Mouse (Mus musculus) liver, adult 2 months (tissue): ENCODE data around the gene Ctc1. TPM values are rescaled to one million over a fixed set of nuclear protein-coding genes. Genes with fewer than 3 reads are reported as not detected.

Experiments used
- DNase-seq: peaks from one replicate; pipeline ENCODE4 v3.0.0-alpha.2; 2011; ENCODE audit warnings: low read depth, low spot score; ENCODE audit errors: extremely low read depth
- H3K27ac ChIP-seq: fragments of 200-500 bp; replicated peaks from 2 replicates; pipeline ENCODE4 v1.5.1; 2012; ENCODE audit warnings: low read depth, mild to moderate bottlenecking, control low read depth, inconsistent platforms, low read length; ENCODE audit not compliant: insufficient read depth
- H3K27me3 ChIP-seq: fragments of 200-500 bp; 2 replicates; pipeline ENCODE4 v1.6.1; 2012; ENCODE audit warnings: mild to moderate bottlenecking, moderate library complexity, low read length, inconsistent platforms; ENCODE audit not compliant: control insufficient read depth, insufficient read depth
- H3K36me3 ChIP-seq: fragments of 200-500 bp; 2 replicates; pipeline ENCODE4 v1.6.1; 2012; ENCODE audit warnings: low read length, inconsistent platforms; ENCODE audit not compliant: control insufficient read depth, insufficient read depth
- H3K4me1 ChIP-seq: fragments of 200-500 bp; 2 replicates; pipeline ENCODE4 v1.6.1; 2011; ENCODE audit warnings: low read length; ENCODE audit not compliant: control insufficient read depth, insufficient read depth
- H3K4me3 ChIP-seq: fragments of 200-500 bp; 2 replicates; pipeline ENCODE4 v1.5.1; 2011; ENCODE audit warnings: low read depth, mild to moderate bottlenecking, control low read depth, low read length, moderate library complexity; ENCODE audit not compliant: insufficient read depth
- H3K79me2 ChIP-seq: fragments of 200-500 bp; 2 replicates; pipeline ENCODE4 v1.6.1; 2012; ENCODE audit warnings: inconsistent platforms, mild to moderate bottlenecking, low read length, moderate library complexity; ENCODE audit not compliant: control insufficient read depth, insufficient read depth
- H3K9ac ChIP-seq: fragments of 200-500 bp; 2 replicates; pipeline ENCODE4 v1.6.1; 2012; ENCODE audit warnings: low read depth, mild to moderate bottlenecking, control low read depth, inconsistent platforms, low read length
- CTCF ChIP-seq: fragments of 200-500 bp; IDR thresholded peaks from 2 replicates; pipeline ENCODE4 v1.5.1; 2011; ENCODE audit warnings: low read depth, low read length, control low read depth
- POLR2A ChIP-seq: fragments of 200-500 bp; IDR thresholded peaks from 2 replicates; pipeline ENCODE4 v1.6.1; 2011; ENCODE audit warnings: low read length, control low read depth; ENCODE audit not compliant: insufficient read depth; ENCODE audit errors: extremely low read depth
- WGBS: fragments of 180-500 bp; shearing (Covaris S2); methylation state at CpG from one replicate; pipeline ENCODE4 v1.1.7; 2018; 5-methylcytosine and 5-hydroxymethylcytosine counted together
- polyA plus RNA-seq: library from polyadenylated mRNA; depleted of rRNA; stranded (reverse); fragments of >200 nt; gene quantifications from 2 replicates; pipeline ENCODE4 v1.2.3, GENCODE M21; 2012
- total RNA-seq: library from RNA; depleted of rRNA; stranded (reverse); fragments of >200 nt; gene quantifications from 2 replicates; pipeline ENCODE4 v1.2.3, GENCODE M21; 2014

Gene Ctc1
- total and polyA plus RNA-seq, 2 experiments: 2.6 to 12.5 TPM

DNA sequence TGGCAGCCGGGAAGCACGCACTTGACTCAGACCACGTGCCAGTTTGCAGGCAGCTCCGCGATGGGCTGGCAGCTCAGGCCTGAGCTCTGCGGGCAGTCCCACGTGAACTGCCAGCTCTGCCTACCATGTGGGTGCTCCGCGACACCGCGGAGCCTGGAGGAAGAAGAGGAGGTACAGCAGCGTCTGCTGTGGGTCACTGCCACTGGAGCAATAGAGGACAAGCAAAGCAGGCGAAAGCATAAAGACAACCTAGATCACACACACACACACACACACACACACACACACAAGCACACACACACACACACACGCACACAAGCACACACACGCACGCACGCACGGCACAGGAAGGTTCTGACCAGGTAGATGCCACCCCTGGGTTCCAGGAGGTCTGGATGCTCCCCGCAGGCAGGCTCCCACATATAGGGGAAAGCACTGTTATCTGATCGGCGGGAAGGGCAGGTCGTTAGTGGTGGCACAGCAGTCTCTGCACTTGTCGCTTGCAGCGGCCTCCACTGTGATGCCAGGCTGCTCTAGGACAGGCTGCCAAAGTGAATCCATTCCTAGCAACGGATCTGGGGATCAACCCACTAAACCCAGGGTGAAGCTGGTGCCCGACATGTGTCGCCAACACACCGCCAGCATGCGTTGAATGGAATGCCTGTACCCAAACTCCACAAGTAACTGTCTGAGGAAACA is 50.6 kb downstream of the Ctc1 start:
- H3K4me1 ChIP-seq: peaks cover 20% of the 10 kb centered on the region
- TF ChIP-seq CTCF: no peak
- no peak for TF ChIP-seq POLR2A
- 15% methylated on average over 29 of the region's 29 CpGs for WGBS
- peak overlapping the region; percentile 11; the same call in 1 of the 2 replicates for H3K4me3 ChIP-seq
- H3K36me3 ChIP-seq: no peaks in the 10 kb centered on the region
- no peak overlapping the region for H3K27ac ChIP-seq
- peak; percentile 58 for DNase-seq
- no peaks in the 10 kb centered on the region for H3K79me2 ChIP-seq
- H3K27me3 ChIP-seq: no peaks in the 10 kb centered on the region
- H3K9ac ChIP-seq: peak overlapping the region; percentile 15

DNA sequence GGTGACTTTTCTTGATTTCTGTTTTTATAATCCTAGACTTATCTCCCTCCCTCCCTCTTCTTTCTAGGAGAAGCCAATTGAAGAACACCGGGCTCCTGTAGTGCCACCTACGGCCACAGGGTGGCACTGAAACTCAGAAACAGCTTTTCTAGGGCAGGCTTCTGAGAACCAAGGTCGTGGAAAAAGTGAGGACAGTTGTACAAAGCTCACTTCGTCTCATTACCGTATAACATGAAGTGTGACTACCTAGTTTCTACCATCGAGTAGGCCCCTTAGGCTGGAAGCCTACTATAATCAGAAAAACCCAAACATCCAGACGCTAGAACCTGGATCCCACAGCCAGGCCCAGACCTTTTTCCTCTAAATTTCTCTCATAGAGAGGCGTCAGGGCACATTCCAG is 51.2 kb downstream of the Ctc1 start:
- 9% methylated on average over 8 of the region's 8 CpGs for WGBS
- Histone ChIP-seq H3K27me3 (no peaks in the 10 kb centered on the region), H3K9ac (no peak overlapping the region), H3K36me3 (no peaks in the 10 kb centered on the region), H3K4me3 (no peak overlapping the region), H3K4me1 (peaks cover 17% of the 10 kb centered on the region), H3K27ac (no peak overlapping the region), H3K79me2 (no peaks in the 10 kb centered on the region)
- peak; percentile 82 for DNase-seq
- TF ChIP-seq CTCF (peak; percentile 77), POLR2A (no peak)

DNA sequence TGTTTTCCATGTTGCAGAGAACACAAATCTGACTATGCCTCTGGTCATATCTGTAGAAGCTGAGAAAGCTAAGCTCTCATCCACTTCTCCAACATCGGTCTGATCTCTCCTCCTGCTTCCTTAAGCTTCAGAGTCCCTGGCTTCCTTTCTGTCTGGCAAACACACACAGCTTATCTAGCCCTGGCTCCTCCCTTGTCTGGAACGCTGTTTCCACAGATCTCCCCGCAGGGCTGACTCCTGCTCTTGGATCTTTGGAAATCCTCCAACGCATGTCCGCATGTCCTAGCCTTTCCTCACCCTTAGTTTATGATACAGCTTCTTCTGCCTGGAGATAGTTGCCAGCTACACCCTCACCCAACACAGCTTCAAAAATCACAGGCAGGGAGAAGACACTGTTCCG is 51.9 kb downstream of the Ctc1 start:
- Histone ChIP-seq H3K9ac (no peak overlapping the region), H3K4me3 (no peak overlapping the region), H3K27me3 (no peaks in the 10 kb centered on the region), H3K4me1 (peaks cover 17% of the 10 kb centered on the region), H3K36me3 (no peaks in the 10 kb centered on the region), H3K79me2 (no peaks in the 10 kb centered on the region), H3K27ac (no peak overlapping the region)
- no peak for TF ChIP-seq POLR2A
- TF ChIP-seq CTCF: no peak
- WGBS: 34% methylated on average over 6 of the region's 6 CpGs
- DNase-seq: peak; percentile 58

DNA sequence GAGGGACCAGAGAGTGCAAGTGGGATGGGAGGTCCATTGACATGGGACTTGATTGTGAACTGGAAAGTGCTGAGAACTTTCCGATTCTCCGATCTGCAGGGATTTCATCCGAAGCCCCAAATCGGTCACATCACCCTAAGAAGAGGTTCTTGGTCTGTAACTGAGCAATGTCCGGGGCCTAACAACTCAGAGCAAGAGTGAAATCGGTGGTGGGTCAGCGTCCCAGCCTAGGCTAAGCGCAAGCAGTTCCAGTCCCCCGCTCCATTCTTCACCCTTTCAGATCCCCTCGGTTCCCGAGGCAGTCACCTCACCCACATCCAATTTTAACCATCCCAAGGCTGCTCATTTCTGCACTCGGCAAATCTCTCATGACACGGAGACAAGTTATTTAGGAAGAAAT is 54.4 kb downstream of the Ctc1 start:
- H3K4me3 ChIP-seq: peak overlapping the region; percentile 65
- H3K79me2 ChIP-seq: no peaks in the 10 kb centered on the region
- 4% methylated on average over 13 of the region's 13 CpGs for WGBS
- peak overlapping the region; percentile 21 for H3K27ac ChIP-seq
- TF ChIP-seq CTCF (no peak), POLR2A (no peak)
- peak overlapping the region; percentile 69 for H3K9ac ChIP-seq
- peaks cover 12% of the 10 kb centered on the region for H3K4me1 ChIP-seq
- DNase-seq: no peak
- H3K36me3 ChIP-seq: no peaks in the 10 kb centered on the region
- H3K27me3 ChIP-seq: no peaks in the 10 kb centered on the region

DNA sequence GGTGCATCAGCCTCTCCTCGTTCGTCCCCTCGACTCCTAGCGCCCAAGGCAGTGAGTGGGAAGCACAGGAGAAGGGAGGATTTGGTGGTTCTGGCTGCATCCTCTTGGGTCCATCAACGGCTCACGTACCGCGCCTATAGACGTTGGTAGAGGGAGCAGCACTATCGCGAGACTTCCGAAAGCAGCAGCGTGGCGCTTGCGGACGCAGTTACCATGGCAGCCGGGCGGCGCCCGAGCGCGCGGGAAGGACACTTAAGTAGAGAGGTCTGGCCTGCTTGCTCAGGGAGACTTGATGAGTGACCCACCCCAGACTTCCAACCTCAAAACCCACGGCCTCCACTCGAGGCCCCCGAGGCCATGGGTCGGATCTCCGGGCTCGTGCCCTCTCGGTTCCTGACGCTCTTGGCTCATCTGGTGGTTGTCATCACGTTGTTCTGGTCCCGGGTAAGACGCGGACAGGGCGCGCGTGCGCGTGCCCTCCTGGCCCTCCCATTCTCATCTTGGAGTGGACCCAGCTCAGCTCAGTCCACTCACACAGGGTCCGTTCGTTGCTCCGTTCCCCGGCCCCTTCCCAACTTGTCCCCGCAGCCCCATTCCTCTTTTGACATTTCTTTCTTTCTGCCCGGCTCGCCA is 55.0 kb downstream of the Ctc1 start, which contains the start of gene Tmem107:
Tmem107 (plus strand) TSS at position 217 of the 633 bp plus-strand sequence.
- 1% methylated on average over 47 of the region's 47 CpGs for WGBS
- Histone ChIP-seq H3K27me3 (no peaks in the 10 kb centered on the region), H3K4me1 (peaks cover 12% of the 10 kb centered on the region), H3K27ac (peak within 1 kb of the TSS; percentile 21), H3K79me2 (no peaks in the 10 kb centered on the region), H3K36me3 (no peaks in the 10 kb centered on the region), H3K9ac (peak within 1 kb of the TSS; percentile 69), H3K4me3 (peak within 1 kb of the TSS; percentile 65)
- peak; percentile 82 for DNase-seq
- TF ChIP-seq CTCF (no peak), POLR2A (0 out of 2 replicates have a peak, but pooled peaks have one; percentile 15)

DNA sequence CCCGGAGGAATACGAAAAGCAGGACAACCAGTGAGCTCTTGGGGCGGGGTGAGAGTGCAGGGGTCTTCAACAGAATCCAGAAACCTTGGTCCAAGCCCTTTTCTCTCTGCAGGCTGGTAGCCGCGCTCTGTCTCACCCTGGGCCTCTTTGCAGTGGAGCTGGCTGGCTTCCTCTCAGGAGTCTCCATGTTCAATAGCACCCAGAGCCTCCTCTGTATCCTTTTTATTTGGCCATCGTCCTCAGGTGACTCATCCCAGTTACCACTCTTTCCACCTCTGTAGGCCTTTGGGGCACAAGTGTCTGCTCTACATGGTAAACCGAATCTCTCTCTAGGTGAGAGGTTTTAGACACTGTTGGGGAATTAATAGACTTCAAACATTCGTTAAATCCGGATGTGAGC is 55.6 kb downstream of the Ctc1 start:
- Histone ChIP-seq H3K79me2 (no peaks in the 10 kb centered on the region), H3K27ac (no peak overlapping the region), H3K9ac (peak overlapping the region; percentile 36), H3K36me3 (no peaks in the 10 kb centered on the region), H3K4me3 (peak overlapping the region; percentile 65), H3K4me1 (peaks cover 10% of the 10 kb centered on the region), H3K27me3 (no peaks in the 10 kb centered on the region)
- no peak for TF ChIP-seq CTCF
- TF ChIP-seq POLR2A: no peak
- WGBS: 42% methylated on average over 9 of the region's 9 CpGs
- DNase-seq: no peak
